Mouse (Mus musculus): ENCODE results near the gene Omp. TPM values are rescaled to one million over a fixed set of nuclear protein-coding genes. Genes with fewer than 3 reads are reported as not detected.

Omp gene
- polyA plus RNA-seq, 1 experiment from 2014 or later: 0.23 TPM

GRCm38 (mm10) chr7:98121673-98122072 lies 23.6 kb downstream of the Omp start:
- no peaks in the 10 kb centered on the region for H3K36me3 ChIP-seq
- H3K4me2 ChIP-seq (replicated peaks): no peak overlapping the region
- WGBS: 73% methylated on average over 8 of the region's 8 CpGs
- H3K9ac ChIP-seq: no peak overlapping the region
- no peak for ATAC-seq
- no peak overlapping the region for H3K27ac ChIP-seq
- peaks cover 15% of the 10 kb centered on the region for H3K4me1 ChIP-seq (replicated peaks)
- no peak overlapping the region for H3K4me3 ChIP-seq (replicated peaks)
- H3K9me3 ChIP-seq: no peaks in the 10 kb centered on the region
- H3K27me3 ChIP-seq (replicated peaks): no peaks in the 10 kb centered on the region

GRCm38 (mm10) chr7:98121241-98121640 lies 24.1 kb downstream of the Omp start:
- Histone ChIP-seq H3K9ac (0 out of 2 replicates have a peak overlapping the region, but pooled peaks have one; percentile 6), H3K27me3 (replicated peaks) (no peaks in the 10 kb centered on the region), H3K4me1 (replicated peaks) (peaks cover 15% of the 10 kb centered on the region), H3K9me3 (no peaks in the 10 kb centered on the region), H3K4me3 (replicated peaks) (no peak overlapping the region), H3K36me3 (no peaks in the 10 kb centered on the region), H3K4me2 (replicated peaks) (no peak overlapping the region), H3K27ac (no peak overlapping the region)
- ATAC-seq: no peak
- 47% methylated on average over 3 of the region's 3 CpGs for WGBS

GRCm38 (mm10) chr7:98120325-98120724 lies 25.0 kb downstream of the Omp start:
- H3K9me3 ChIP-seq: no peaks in the 10 kb centered on the region
- H3K4me1 ChIP-seq (replicated peaks): peaks cover 15% of the 10 kb centered on the region
- H3K4me2 ChIP-seq (replicated peaks): peak overlapping the region; percentile 50
- H3K27me3 ChIP-seq (replicated peaks): no peaks in the 10 kb centered on the region
- H3K4me3 ChIP-seq (replicated peaks): peak overlapping the region; percentile 15; the same call in 1 of the 2 replicates
- peak overlapping the region; percentile 24; the same call in 1 of the 2 replicates for H3K27ac ChIP-seq
- ATAC-seq: peak; percentile 73
- 11% methylated on average over 7 of the region's 7 CpGs for WGBS
- no peaks in the 10 kb centered on the region for H3K36me3 ChIP-seq
- 0 out of 2 replicates have a peak overlapping the region, but pooled peaks have one; percentile 6 for H3K9ac ChIP-seq

GRCm38 (mm10) chr7:98119961-98120232 lies 25.4 kb downstream of the Omp start:
- no peak overlapping the region for H3K4me3 ChIP-seq (replicated peaks)
- H3K27ac ChIP-seq: peak overlapping the region; percentile 33
- 51% methylated on average over 2 of the region's 2 CpGs for WGBS
- ATAC-seq: peak; percentile 27
- H3K27me3 ChIP-seq (replicated peaks): no peaks in the 10 kb centered on the region
- H3K9me3 ChIP-seq: no peaks in the 10 kb centered on the region
- H3K36me3 ChIP-seq: no peaks in the 10 kb centered on the region
- H3K4me2 ChIP-seq (replicated peaks): no peak overlapping the region
- H3K9ac ChIP-seq: no peak overlapping the region
- peaks cover 15% of the 10 kb centered on the region for H3K4me1 ChIP-seq (replicated peaks)

- 0 out of 2 replicates have a peak within 1 kb of the TSS, but pooled peaks have one; percentile 6 for H3K9ac ChIP-seq
- peaks cover 15% of the 10 kb centered on the region for H3K4me1 ChIP-seq (replicated peaks)
- peak within 1 kb of the TSS; percentile 33 for H3K27ac ChIP-seq
- peak within 1 kb of the TSS; percentile 16 for H3K4me3 ChIP-seq (replicated peaks)
- peak; percentile 85 for ATAC-seq
- H3K27me3 ChIP-seq (replicated peaks): no peaks in the 10 kb centered on the region
- no peaks in the 10 kb centered on the region for H3K36me3 ChIP-seq
- 34% methylated on average over 9 of the region's 9 CpGs for WGBS
- no peaks in the 10 kb centered on the region for H3K9me3 ChIP-seq
- H3K4me2 ChIP-seq (replicated peaks): peak within 1 kb of the TSS; percentile 50
These were observed 25.9 kb downstream of the Omp start, which contains the start of gene Myo7a for GRCm38 (mm10) chr7:98119179-98119960. Gene Myo7a (minus strand): TSS chr7:98119524.

GRCm38 (mm10) chr7:98117012-98117660 lies 28.2 kb downstream of the Omp start:
- no peaks in the 10 kb centered on the region for H3K36me3 ChIP-seq
- peak overlapping the region; percentile 40 for H3K9ac ChIP-seq
- 46% methylated on average over 11 of the region's 11 CpGs for WGBS
- no peak overlapping the region for H3K4me3 ChIP-seq (replicated peaks)
- ATAC-seq: no peak
- peaks cover 15% of the 10 kb centered on the region for H3K4me1 ChIP-seq (replicated peaks)
- H3K27me3 ChIP-seq (replicated peaks): 0 out of 2 replicates have a peak, but pooled peaks cover 4% of the 10 kb centered on the region
- no peak overlapping the region for H3K27ac ChIP-seq
- H3K4me2 ChIP-seq (replicated peaks): peak overlapping the region; percentile 50; the same call in 1 of the 2 replicates
- no peaks in the 10 kb centered on the region for H3K9me3 ChIP-seq

GRCm38 (mm10) chr7:98114656-98115055 lies 30.6 kb downstream of the Omp start:
- WGBS: 54% methylated on average over 6 of the region's 6 CpGs
- 0 out of 2 replicates have a peak overlapping the region, but pooled peaks have one; percentile 6 for H3K27ac ChIP-seq
- H3K27me3 ChIP-seq (replicated peaks): peaks cover 9% of the 10 kb centered on the region; the same call in 1 of the 2 replicates
- no peak for ATAC-seq
- H3K4me1 ChIP-seq (replicated peaks): peaks cover 14% of the 10 kb centered on the region
- no peak overlapping the region for H3K9ac ChIP-seq
- H3K9me3 ChIP-seq: no peaks in the 10 kb centered on the region
- no peak overlapping the region for H3K4me3 ChIP-seq (replicated peaks)
- H3K36me3 ChIP-seq: no peaks in the 10 kb centered on the region
- H3K4me2 ChIP-seq (replicated peaks): no peak overlapping the region

GRCm38 (mm10) chr7:98111233-98111632 lies 34.1 kb downstream of the Omp start:
- Histone ChIP-seq H3K4me3 (replicated peaks) (peak overlapping the region; percentile 19), H3K9ac (peak overlapping the region; percentile 13; the same call in 1 of the 2 replicates), H3K4me2 (replicated peaks) (peak overlapping the region; percentile 59), H3K9me3 (no peaks in the 10 kb centered on the region), H3K27ac (no peak overlapping the region), H3K27me3 (replicated peaks) (peaks cover 9% of the 10 kb centered on the region; the same call in 1 of the 2 replicates), H3K4me1 (replicated peaks) (peaks cover 6% of the 10 kb centered on the region; the same call in 1 of the 2 replicates), H3K36me3 (no peaks in the 10 kb centered on the region)
- ATAC-seq: no peak
- 11% methylated on average over 25 of the region's 25 CpGs for WGBS

- ATAC-seq: no peak
- 79% methylated on average over 4 of the region's 4 CpGs for WGBS
These were observed 35.5 kb downstream of the Omp start for GRCm38 (mm10) chr7:98109771-98110170.

GRCm38 (mm10) chr7:98108636-98109430 lies 36.5 kb downstream of the Omp start:
- Histone ChIP-seq H3K4me2 (replicated peaks) (no peak overlapping the region), H3K4me1 (replicated peaks) (peaks cover 17% of the 10 kb centered on the region; the same call in 1 of the 2 replicates), H3K9me3 (no peaks in the 10 kb centered on the region), H3K9ac (no peak overlapping the region), H3K4me3 (replicated peaks) (no peak overlapping the region), H3K36me3 (no peaks in the 10 kb centered on the region), H3K27me3 (replicated peaks) (peaks cover 9% of the 10 kb centered on the region; the same call in 1 of the 2 replicates), H3K27ac (no peak overlapping the region)
- no peak for ATAC-seq
- WGBS: 82% methylated on average over 16 of the region's 16 CpGs

More at GRCm38 (mm10) chr7:98109771-98110170, 35.5 kb downstream of the Omp start:
- Histone ChIP-seq H3K4me2 (replicated peaks) (no peak overlapping the region), H3K4me1 (replicated peaks) (peaks cover 11% of the 10 kb centered on the region; the same call in 1 of the 2 replicates), H3K27ac (no peak overlapping the region), H3K4me3 (replicated peaks) (no peak overlapping the region), H3K9ac (no peak overlapping the region), H3K36me3 (no peaks in the 10 kb centered on the region), H3K9me3 (no peaks in the 10 kb centered on the region), H3K27me3 (replicated peaks) (peaks cover 9% of the 10 kb centered on the region; the same call in 1 of the 2 replicates)

GRCm38 (mm10) chr7:98106272-98106671 lies 39.0 kb downstream of the Omp start:
- peak; percentile 19 for ATAC-seq
- H3K9ac ChIP-seq: no peak overlapping the region

More at GRCm38 (mm10) chr7:98106272-98106671, 39.0 kb downstream of the Omp start:
- H3K27me3 ChIP-seq (replicated peaks): peaks cover 5% of the 10 kb centered on the region; the same call in 1 of the 2 replicates
- H3K4me3 ChIP-seq (replicated peaks): no peak overlapping the region
- WGBS: 76% methylated on average over 7 of the region's 7 CpGs
- H3K4me1 ChIP-seq (replicated peaks): peaks cover 22% of the 10 kb centered on the region; the same call in 1 of the 2 replicates
- H3K27ac ChIP-seq: peak overlapping the region; percentile 88; the same call in 1 of the 2 replicates
- H3K36me3 ChIP-seq: no peaks in the 10 kb centered on the region
- peak overlapping the region; percentile 38; the same call in 1 of the 2 replicates for H3K4me2 ChIP-seq (replicated peaks)
- H3K9me3 ChIP-seq: no peaks in the 10 kb centered on the region
